Mouse (Mus musculus): ENCODE measurements around the gene Cops7b.

Cops7b gene

GRCm38 (mm10) chr1:86598516-86598915 is 15.8 kb downstream of the Cops7b start:
- DNase-seq, result no peak

- no peak for DNase-seq
Measured at GRCm38 (mm10) chr1:86600117-86600516, 17.4 kb downstream of the Cops7b start.

DNA sequence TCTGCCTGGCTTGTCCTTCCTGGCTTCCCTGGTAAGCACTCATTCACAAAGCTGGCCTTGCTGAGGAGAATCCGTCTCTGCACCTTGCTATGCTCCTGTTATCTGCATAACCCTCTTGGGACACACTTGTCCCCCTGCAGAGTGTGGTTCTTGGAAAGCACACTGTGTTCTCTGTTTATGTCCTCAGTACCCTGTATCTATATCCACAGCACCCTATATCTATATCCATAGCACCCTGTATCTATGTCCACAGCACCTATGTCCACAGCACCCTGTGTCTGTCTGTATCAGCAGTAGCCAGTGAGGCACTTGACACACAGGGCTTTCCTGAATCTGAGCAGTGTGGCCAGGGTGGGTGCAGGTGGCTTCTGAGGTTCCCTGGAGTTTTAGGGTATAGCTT is 28.2 kb downstream of the Cops7b start:
- no peak for DNase-seq

GRCm38 (mm10) chr1:86612081-86612480 is 29.4 kb downstream of the Cops7b start:
- no peak for DNase-seq

GRCm38 (mm10) chr1:86614269-86614668 is 31.6 kb downstream of the Cops7b start:
- no peak for DNase-seq

GRCm38 (mm10) chr1:86618454-86619125 is 35.9 kb downstream of the Cops7b start:
- peak; percentile 57 for DNase-seq

DNA sequence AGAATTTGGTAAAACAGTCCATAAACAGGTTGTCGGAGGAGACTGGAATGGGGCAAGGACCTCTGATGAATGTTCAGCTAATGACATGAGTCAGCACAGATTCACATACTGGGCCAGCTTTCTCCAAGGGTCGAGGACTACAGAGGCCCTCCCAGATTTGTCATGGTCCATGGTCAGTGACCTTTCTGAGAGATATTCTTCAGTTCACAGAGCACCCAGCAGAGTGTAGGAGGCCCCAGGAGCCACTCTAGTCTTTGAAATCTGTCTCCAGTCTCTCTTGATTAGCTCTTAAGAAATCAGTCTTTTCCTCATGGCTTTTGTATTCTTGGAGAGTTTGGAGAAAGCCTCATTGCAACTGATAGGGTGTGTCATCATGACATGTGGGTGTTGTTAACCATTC is 39.6 kb downstream of the Cops7b start:
- no peak for DNase-seq

DNA sequence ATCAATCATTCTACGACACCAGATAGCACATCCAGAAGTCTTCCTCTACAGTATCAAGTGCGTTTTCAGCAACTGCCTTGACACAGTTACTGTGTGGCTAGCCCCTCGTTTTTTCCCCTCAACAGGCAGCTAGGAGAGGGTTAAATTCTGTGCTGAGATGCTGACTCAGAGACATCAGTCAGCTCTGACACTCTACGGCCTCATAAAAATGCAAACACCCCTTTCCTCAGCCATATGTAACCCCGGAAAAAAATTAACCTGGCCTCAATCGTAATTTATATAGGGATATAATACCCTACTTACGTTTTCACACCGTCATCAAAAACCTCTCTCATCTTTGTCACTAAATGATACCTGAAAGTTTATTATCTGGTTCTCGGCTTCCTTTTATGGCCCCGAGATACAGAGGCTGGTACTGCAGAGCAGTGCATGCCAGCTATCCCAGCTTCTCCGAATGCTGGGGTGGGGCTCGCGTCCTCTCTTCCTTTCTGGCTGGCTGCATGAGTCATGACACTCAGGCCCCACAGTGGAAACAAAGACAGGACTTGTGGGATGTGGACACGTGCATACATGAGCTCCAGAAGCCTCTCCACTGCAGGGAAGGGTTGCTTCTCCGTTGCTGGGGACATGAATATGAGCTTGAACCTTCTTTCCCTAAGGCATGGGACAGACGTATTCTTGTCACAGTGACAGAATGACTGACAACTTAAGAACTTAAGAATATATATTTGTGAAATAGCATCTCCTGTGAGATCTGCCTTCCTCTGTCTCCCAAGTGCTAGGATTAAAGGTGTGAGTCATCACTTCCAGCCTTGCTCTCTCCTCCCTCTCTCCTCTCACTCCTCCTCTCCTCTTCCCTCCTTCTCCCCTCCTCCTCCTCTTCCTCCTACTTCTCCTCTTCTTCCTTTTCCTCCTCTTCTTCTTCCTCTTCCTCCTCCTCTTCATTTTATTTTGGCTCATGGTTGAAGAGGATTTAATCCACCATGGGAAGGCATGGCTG is 40.6 kb downstream of the Cops7b start:
- peak; percentile 13 for DNase-seq

DNA sequence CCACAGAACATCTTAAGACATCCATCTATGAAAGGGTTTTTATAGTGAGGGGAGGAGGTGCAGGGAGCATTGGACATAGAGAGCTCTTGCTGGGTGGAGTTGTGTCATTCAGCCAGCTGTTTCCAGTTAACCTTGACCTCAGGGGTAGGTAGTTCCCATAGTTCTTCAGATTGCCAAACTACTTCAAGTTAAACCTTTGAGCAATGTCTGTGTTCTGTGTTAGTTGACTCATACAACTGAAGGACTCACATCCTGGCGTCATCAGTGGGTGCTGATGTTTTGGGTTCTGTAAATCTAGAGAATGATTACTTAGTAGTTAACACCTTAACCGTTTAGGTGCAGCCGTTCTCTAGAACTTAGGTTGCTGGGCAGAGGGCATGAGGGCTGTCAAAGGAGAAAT is 45.6 kb downstream of the Cops7b start:
- DNase-seq, result no peak

DNA sequence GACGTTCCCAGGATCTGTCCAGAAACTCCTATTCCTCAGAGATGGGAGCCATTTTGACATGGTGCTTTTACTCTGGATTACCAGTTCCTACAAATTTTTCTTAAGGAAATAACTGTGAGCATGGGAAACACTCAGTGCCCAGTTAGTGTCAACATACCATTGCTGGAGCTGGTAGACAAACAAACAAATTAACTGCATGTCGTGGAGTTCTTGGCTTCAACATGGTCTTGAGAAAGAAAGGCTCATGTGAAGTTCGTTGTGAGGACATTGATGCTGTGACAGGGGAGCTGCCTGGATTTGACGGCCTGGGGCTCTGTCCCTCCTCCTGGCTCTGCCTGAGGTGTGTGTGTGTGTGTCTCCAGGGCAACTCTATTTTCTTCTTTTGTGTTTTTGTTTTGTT is 47.2 kb downstream of the Cops7b start:
- DNase-seq, result no peak

DNA sequence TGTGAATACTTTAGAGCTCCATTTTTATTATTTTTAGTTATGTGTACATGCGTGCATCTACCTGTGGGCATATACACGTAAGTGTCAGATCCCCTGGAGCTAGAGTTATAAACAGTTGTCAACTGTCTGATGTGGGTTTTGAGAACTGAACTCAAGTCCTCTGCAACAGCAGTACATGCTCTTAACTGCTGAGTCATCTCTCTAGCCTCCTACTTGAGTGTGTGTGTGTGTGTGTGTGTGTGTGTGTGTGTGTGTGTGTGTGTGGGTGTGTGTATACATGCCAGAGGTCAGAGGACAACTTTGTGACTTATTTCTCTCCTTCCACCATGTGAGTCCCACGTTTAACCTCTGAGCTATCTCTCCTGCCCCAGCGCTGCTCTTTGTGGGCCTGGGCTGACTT is 47.8 kb downstream of the Cops7b start:
- DNase-seq, result no peak

DNA sequence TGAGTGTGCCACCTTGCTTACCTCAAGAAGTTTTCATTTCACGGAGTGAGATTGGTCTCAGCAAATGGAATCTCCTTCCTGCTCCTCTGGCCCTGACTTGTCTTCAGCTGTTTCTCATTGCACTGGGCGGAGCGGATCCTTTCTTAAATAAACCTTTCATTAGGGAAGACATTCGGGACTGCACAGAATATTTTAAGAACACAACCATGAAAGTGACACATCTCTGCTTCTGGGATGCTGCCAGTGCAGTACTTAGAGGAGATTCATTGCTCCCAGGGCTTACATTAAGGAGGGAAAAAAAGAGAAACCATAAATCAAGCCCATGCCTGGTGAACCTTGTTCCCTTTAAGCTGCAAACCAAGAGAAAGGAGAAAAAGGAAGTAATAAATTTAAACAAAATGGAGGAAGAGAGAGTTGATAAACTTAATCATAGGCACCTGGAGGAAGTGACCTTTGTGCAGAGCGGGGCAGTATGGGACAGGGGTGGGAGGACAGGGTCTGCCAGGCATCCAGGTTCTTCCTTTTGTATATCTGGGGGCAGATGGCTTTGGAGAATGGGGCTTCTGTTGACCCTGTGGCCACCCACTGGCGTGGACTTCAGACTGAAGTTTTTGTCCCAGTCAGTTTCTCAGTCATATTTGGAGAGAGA is 50.2 kb downstream of the Cops7b start:
- no peak for DNase-seq

GRCm38 (mm10) chr1:86633434-86633833 is 50.7 kb downstream of the Cops7b start:
- no peak for DNase-seq

GRCm38 (mm10) chr1:86633840-86634750 is 51.4 kb downstream of the Cops7b start:
- DNase-seq, result no peak

DNA sequence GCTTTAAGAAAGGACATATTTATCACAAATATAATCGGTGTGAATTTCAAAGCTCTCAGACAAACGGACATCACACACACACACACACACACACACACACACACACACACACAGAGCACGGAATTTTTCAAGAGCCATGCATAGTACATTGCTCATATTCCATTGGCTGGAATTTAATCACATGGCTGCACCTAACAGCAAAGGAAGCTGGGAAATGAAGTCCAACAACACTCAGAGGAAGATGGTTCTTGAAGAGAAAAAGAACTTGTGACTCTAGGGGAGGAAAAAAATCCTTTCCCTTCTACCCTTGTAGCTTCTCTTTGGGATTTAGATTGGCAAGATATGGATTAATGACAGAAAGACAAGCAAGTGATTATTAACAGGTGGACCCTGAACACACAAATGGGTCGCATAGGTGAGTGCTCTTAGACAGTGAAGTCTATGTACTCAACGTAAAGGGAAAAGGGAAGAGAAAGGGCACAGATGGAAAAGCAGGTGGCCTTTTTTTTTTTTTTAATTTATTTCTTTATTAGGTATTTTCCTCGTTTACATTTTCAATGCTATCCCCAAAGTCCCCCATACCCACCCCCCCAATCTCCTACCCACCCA is 52.2 kb downstream of the Cops7b start:
- no peak for DNase-seq

GRCm38 (mm10) chr1:86643101-86643809 is 60.6 kb downstream of the Cops7b start:
- DNase-seq, result no peak

GRCm38 (mm10) chr1:86647517-86647916 is 64.8 kb downstream of the Cops7b start:
- DNase-seq, result no peak

- DNase-seq, result peak; percentile 78
Measured at GRCm38 (mm10) chr1:86650272-86650671, 67.6 kb downstream of the Cops7b start.

- DNase-seq, result no peak
Measured at GRCm38 (mm10) chr1:86652675-86653074, 70.0 kb downstream of the Cops7b start.

- DNase-seq, result no peak
Measured at GRCm38 (mm10) chr1:86657071-86657470, 74.4 kb downstream of the Cops7b start.
